Mouse (Mus musculus): ENCODE data around the gene Gm43064. TPM values are rescaled to one million over a fixed set of nuclear protein-coding genes. Genes with fewer than 3 reads are reported as not detected.
A peak's percentile ranks its signal among the peaks of the same experiment; 100 is the strongest.

Gene Gm43064
- 0.35 and 0.50 TPM in 2 replicates for polyA plus RNA-seq (2014; fragmentation: Nextera tagmentation; extraction: Ambion mirVana)

DNA sequence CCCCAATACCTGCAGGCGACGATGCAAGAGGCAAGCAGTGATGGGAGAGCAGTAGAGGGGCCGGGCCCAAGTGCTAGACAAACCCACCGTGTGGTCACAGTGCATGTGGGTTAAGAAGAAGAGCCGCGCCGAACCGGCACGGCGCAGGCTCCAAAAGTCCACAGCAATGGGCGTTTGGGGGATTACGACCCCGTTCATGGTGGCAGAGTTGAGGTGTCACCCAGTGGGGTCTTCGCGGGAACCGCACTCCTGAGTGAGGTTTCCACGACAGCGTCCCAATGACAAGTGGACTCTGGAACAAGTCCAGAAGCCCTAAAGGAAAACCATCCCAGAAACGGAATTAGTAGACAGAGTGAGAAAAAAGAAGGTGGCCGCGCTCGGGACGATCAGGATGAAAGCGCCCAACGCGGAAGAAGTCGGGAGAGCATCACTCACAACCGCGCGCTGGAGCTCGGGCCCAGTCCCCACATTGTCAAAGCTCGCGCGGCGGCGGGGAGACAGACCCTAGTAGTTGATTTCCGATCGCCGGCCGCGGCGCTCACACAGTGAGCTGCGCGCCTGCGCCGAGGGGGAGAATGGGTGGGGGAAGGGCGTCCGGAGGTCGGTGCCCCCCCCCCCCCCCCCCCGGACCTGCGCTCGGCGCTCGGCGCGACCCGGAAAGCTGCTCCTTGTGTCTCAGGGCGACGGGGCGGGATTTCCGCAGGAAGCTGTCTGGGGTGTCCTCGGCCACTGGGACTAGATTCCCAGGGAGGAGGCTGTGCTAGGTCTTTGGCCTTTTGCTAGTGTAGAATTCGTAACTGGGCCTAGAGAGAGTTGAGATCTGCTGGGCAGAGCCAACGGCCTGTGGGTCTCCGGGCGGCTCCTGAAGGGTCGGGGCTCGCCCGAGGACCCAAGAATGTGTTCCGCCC, at the start of gene Gm43064, which contains the start of the genes Dclre1b and Ap4b1:
TSS of gene Gm43064 (plus strand) at position 683 of the 908 bp plus-strand sequence.
TSS of gene Dclre1b (minus strand) at position 554 of the 908 bp plus-strand sequence.
TSS of gene Ap4b1 (plus strand) at position 630 of the 908 bp plus-strand sequence.
- H3K9me3 ChIP-seq (ENCODE audit: control insufficient read depth, low read depth, low read length) = no peaks in the 10 kb centered on the region
- peak within 1 kb of the TSS; percentile 77 for H3K9ac ChIP-seq (replicated peaks; ENCODE audit: low read depth, low read length)
- under 1% methylated on average over 58 of the region's 70 CpGs for WGBS
- peak; percentile 97 for ATAC-seq (ENCODE audit: insufficient number of reproducible peaks, insufficient read depth, low FRiP score, low read depth)
- peak within 1 kb of the TSS; percentile 69 for H3K4me2 ChIP-seq (replicated peaks; ENCODE audit: low read depth, low read length)
- peaks cover 3% of the 10 kb centered on the region; the same call in 1 of the 2 replicates for H3K4me1 ChIP-seq (ENCODE audit: control insufficient read depth, insufficient read depth, low read length)
- H3K27ac ChIP-seq (ENCODE audit: low read length) = peak within 1 kb of the TSS; percentile 88
- no peaks in the 10 kb centered on the region for H3K27me3 ChIP-seq (ENCODE audit: control insufficient read depth, insufficient read depth, low read length)
- H3K4me3 ChIP-seq (ENCODE audit: low read depth, low read length) = peak within 1 kb of the TSS; percentile 81
- peaks cover 12% of the 10 kb centered on the region; the same call in 1 of the 2 replicates for H3K36me3 ChIP-seq (ENCODE audit: control insufficient read depth, insufficient read depth, low read length)

GRCm38 (mm10) chr3:103766789-103767188, 42.6 kb upstream of the Gm43064 start:
- WGBS = 83% methylated on average over 3 of the region's 3 CpGs
- H3K36me3 ChIP-seq (ENCODE audit: control insufficient read depth, insufficient read depth, low read length) = peaks cover 20% of the 10 kb centered on the region
- H3K9me3 ChIP-seq (ENCODE audit: control insufficient read depth, low read depth, low read length) = no peaks in the 10 kb centered on the region
- H3K27ac ChIP-seq (ENCODE audit: low read length) = no peak overlapping the region
- H3K9ac ChIP-seq (replicated peaks; ENCODE audit: low read depth, low read length) = no peak overlapping the region
- ATAC-seq (ENCODE audit: insufficient number of reproducible peaks, insufficient read depth, low FRiP score, low read depth) = no peak
- no peak overlapping the region for H3K4me2 ChIP-seq (replicated peaks; ENCODE audit: low read depth, low read length)
- no peaks in the 10 kb centered on the region for H3K27me3 ChIP-seq (ENCODE audit: control insufficient read depth, insufficient read depth, low read length)
- no peak overlapping the region for H3K4me3 ChIP-seq (ENCODE audit: low read depth, low read length)
- H3K4me1 ChIP-seq (ENCODE audit: control insufficient read depth, insufficient read depth, low read length) = no peaks in the 10 kb centered on the region

- no peaks in the 10 kb centered on the region for H3K4me1 ChIP-seq (ENCODE audit: control insufficient read depth, insufficient read depth, low read length)
- no peak overlapping the region for H3K9ac ChIP-seq (replicated peaks; ENCODE audit: low read depth, low read length)
- ATAC-seq (ENCODE audit: insufficient number of reproducible peaks, insufficient read depth, low FRiP score, low read depth) = no peak
- no peaks in the 10 kb centered on the region for H3K9me3 ChIP-seq (ENCODE audit: control insufficient read depth, low read depth, low read length)
- H3K27me3 ChIP-seq (ENCODE audit: control insufficient read depth, insufficient read depth, low read length) = no peaks in the 10 kb centered on the region
- H3K36me3 ChIP-seq (ENCODE audit: control insufficient read depth, insufficient read depth, low read length) = peaks cover 17% of the 10 kb centered on the region; the same call in 1 of the 2 replicates
- WGBS = 52% methylated on average over 9 of the region's 9 CpGs
- H3K4me3 ChIP-seq (ENCODE audit: low read depth, low read length) = no peak overlapping the region
- no peak overlapping the region for H3K4me2 ChIP-seq (replicated peaks; ENCODE audit: low read depth, low read length)
- peak overlapping the region; percentile 11; the same call in 1 of the 2 replicates for H3K27ac ChIP-seq (ENCODE audit: low read length)
These were observed 37.7 kb upstream of the Gm43064 start for GRCm38 (mm10) chr3:103771531-103772130.

- H3K36me3 ChIP-seq (ENCODE audit: control insufficient read depth, insufficient read depth, low read length) = peaks cover 26% of the 10 kb centered on the region
- no peak overlapping the region for H3K4me2 ChIP-seq (replicated peaks; ENCODE audit: low read depth, low read length)
- no peaks in the 10 kb centered on the region for H3K4me1 ChIP-seq (ENCODE audit: control insufficient read depth, insufficient read depth, low read length)
- H3K9ac ChIP-seq (replicated peaks; ENCODE audit: low read depth, low read length) = no peak overlapping the region
- no peaks in the 10 kb centered on the region for H3K9me3 ChIP-seq (ENCODE audit: control insufficient read depth, low read depth, low read length)
- no peaks in the 10 kb centered on the region for H3K27me3 ChIP-seq (ENCODE audit: control insufficient read depth, insufficient read depth, low read length)
- no peak for ATAC-seq (ENCODE audit: insufficient number of reproducible peaks, insufficient read depth, low FRiP score, low read depth)
- H3K4me3 ChIP-seq (ENCODE audit: low read depth, low read length) = no peak overlapping the region
- 78% methylated on average over 4 of the region's 4 CpGs for WGBS
- no peak overlapping the region for H3K27ac ChIP-seq (ENCODE audit: low read length)
These were observed 36.5 kb upstream of the Gm43064 start for GRCm38 (mm10) chr3:103772846-103773245.

DNA sequence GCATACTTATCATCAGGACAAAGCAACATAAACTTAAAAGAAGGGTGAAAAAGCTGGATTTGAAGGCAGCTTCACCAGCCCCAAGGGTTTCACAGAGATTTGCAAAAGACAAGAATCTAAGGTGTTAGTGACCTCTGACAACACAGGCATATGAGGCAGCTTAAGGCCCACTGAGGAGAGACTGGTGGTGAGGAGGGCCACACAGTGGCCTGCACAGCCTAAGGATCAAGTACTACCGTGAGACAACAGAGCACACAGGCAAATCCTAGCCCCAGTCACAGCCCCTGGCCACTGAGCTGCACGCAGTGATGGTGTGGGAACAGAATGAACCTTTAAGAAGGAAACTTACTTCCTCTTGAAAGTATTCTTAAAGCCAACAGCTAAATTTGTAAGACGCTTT, 35.9 kb upstream of the Gm43064 start:
- Histone ChIP-seq H3K9ac (replicated peaks; ENCODE audit: low read depth, low read length) (no peak overlapping the region), H3K4me3 (ENCODE audit: low read depth, low read length) (no peak overlapping the region), H3K4me2 (replicated peaks; ENCODE audit: low read depth, low read length) (no peak overlapping the region), H3K4me1 (ENCODE audit: control insufficient read depth, insufficient read depth, low read length) (no peaks in the 10 kb centered on the region), H3K36me3 (ENCODE audit: control insufficient read depth, insufficient read depth, low read length) (peaks cover 26% of the 10 kb centered on the region), H3K27ac (ENCODE audit: low read length) (no peak overlapping the region), H3K27me3 (ENCODE audit: control insufficient read depth, insufficient read depth, low read length) (no peaks in the 10 kb centered on the region), H3K9me3 (ENCODE audit: control insufficient read depth, low read depth, low read length) (no peaks in the 10 kb centered on the region)
- no peak for ATAC-seq (ENCODE audit: insufficient number of reproducible peaks, insufficient read depth, low FRiP score, low read depth)
- 82% methylated on average over 3 of the region's 3 CpGs for WGBS

DNA sequence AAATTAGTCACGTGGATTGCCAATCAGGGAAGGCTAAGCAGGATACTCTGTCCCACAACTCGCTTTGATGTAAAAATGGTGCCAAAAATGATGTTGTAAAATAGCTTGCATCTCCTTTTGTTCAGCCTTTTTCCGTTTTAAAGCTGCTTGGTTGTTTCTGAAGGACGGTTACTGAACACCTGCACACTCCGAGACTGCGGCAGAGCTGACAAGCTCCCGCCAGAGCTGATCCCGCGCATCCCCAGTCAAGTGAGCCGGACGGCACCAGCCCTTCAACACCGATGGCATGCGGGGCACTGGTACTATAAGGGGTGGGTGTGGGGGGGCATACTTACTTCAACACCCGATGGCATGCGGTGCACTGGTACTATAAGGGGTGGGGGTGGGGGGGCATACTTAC, 35.4 kb upstream of the Gm43064 start:
- H3K27me3 ChIP-seq (ENCODE audit: control insufficient read depth, insufficient read depth, low read length) = no peaks in the 10 kb centered on the region
- H3K4me2 ChIP-seq (replicated peaks; ENCODE audit: low read depth, low read length) = no peak overlapping the region
- peaks cover 22% of the 10 kb centered on the region for H3K36me3 ChIP-seq (ENCODE audit: control insufficient read depth, insufficient read depth, low read length)
- ATAC-seq (ENCODE audit: insufficient number of reproducible peaks, insufficient read depth, low FRiP score, low read depth) = no peak
- 89% methylated on average over 15 of the region's 15 CpGs for WGBS
- H3K9me3 ChIP-seq (ENCODE audit: control insufficient read depth, low read depth, low read length) = no peaks in the 10 kb centered on the region
- no peak overlapping the region for H3K4me3 ChIP-seq (ENCODE audit: low read depth, low read length)
- H3K27ac ChIP-seq (ENCODE audit: low read length) = no peak overlapping the region
- H3K9ac ChIP-seq (replicated peaks; ENCODE audit: low read depth, low read length) = no peak overlapping the region
- no peaks in the 10 kb centered on the region for H3K4me1 ChIP-seq (ENCODE audit: control insufficient read depth, insufficient read depth, low read length)

GRCm38 (mm10) chr3:103777940-103778339, 31.4 kb upstream of the Gm43064 start:
- Histone ChIP-seq H3K4me2 (replicated peaks; ENCODE audit: low read depth, low read length) (no peak overlapping the region), H3K4me1 (ENCODE audit: control insufficient read depth, insufficient read depth, low read length) (0 out of 2 replicates have a peak, but pooled peaks cover 7% of the 10 kb centered on the region), H3K27me3 (ENCODE audit: control insufficient read depth, insufficient read depth, low read length) (no peaks in the 10 kb centered on the region), H3K9me3 (ENCODE audit: control insufficient read depth, low read depth, low read length) (no peaks in the 10 kb centered on the region), H3K27ac (ENCODE audit: low read length) (no peak overlapping the region), H3K4me3 (ENCODE audit: low read depth, low read length) (no peak overlapping the region), H3K36me3 (ENCODE audit: control insufficient read depth, insufficient read depth, low read length) (peaks cover 19% of the 10 kb centered on the region), H3K9ac (replicated peaks; ENCODE audit: low read depth, low read length) (no peak overlapping the region)
- whole genome bisulfite sequencing = 89% methylated on average over 11 of the region's 11 CpGs
- no peak for ATAC-seq (ENCODE audit: insufficient number of reproducible peaks, insufficient read depth, low FRiP score, low read depth)

- WGBS = 74% methylated on average over 6 of the region's 6 CpGs
- H3K4me2 ChIP-seq (replicated peaks; ENCODE audit: low read depth, low read length) = no peak overlapping the region
- H3K4me1 ChIP-seq (ENCODE audit: control insufficient read depth, insufficient read depth, low read length) = 0 out of 2 replicates have a peak, but pooled peaks cover 7% of the 10 kb centered on the region
- ATAC-seq (ENCODE audit: insufficient number of reproducible peaks, insufficient read depth, low FRiP score, low read depth) = no peak
- no peak overlapping the region for H3K4me3 ChIP-seq (ENCODE audit: low read depth, low read length)
- no peak overlapping the region for H3K27ac ChIP-seq (ENCODE audit: low read length)
- no peaks in the 10 kb centered on the region for H3K9me3 ChIP-seq (ENCODE audit: control insufficient read depth, low read depth, low read length)
- peaks cover 16% of the 10 kb centered on the region for H3K36me3 ChIP-seq (ENCODE audit: control insufficient read depth, insufficient read depth, low read length)
- no peaks in the 10 kb centered on the region for H3K27me3 ChIP-seq (ENCODE audit: control insufficient read depth, insufficient read depth, low read length)
- H3K9ac ChIP-seq (replicated peaks; ENCODE audit: low read depth, low read length) = no peak overlapping the region
These were observed 30.7 kb upstream of the Gm43064 start for GRCm38 (mm10) chr3:103778660-103779059.

Data from stomach, embryonic 14.5 days (tissue).